Mouse (Mus musculus) liver, embryonic 12.5 days (tissue): ENCODE measurements around the gene Slc7a4. TPM values are rescaled to one million over a fixed set of nuclear protein-coding genes. Genes with fewer than 3 reads are reported as not detected.
"Not testable (repeated sequence)": the region's sequence is repeated elsewhere in the genome, so short reads cannot be mapped to it uniquely, and the experiment has no call there.

ENCODE experiments used
- ATAC-seq: fragments of 200-750 bp; cut with Nextera tagmentation; 2 replicates; pipeline ENCODE4 v1.8.0; 2017; ENCODE audit warnings: moderate number of reproducible peaks, mild to moderate bottlenecking, moderate library complexity
- H3K27ac ChIP-seq: fragments of 300-500 bp; sonication (generic); 2 replicates; pipeline ENCODE4 v1.5.1; 2016; ENCODE audit warnings: mild to moderate bottlenecking
- H3K27me3 ChIP-seq: fragments of 300-500 bp; sonication (generic); replicated peaks from 2 replicates; pipeline ENCODE4 v1.6.1; 2016; ENCODE audit warnings: mild to moderate bottlenecking, moderate library complexity
- H3K36me3 ChIP-seq: fragments of 300-500 bp; sonication (generic); 2 replicates; pipeline ENCODE4 v1.6.1; 2016; ENCODE audit warnings: mild to moderate bottlenecking, moderate library complexity
- H3K4me1 ChIP-seq: fragments of 300-500 bp; sonication (generic); 2 replicates; pipeline ENCODE4 v1.6.1; 2016
- H3K4me2 ChIP-seq: fragments of 300-500 bp; sonication (generic); 2 replicates; pipeline ENCODE4 v1.6.1; 2016; ENCODE audit warnings: mild to moderate bottlenecking, moderate library complexity
- H3K4me3 ChIP-seq: fragments of 300-500 bp; sonication (generic); 2 replicates; pipeline ENCODE4 v1.5.1; 2016; ENCODE audit warnings: mild to moderate bottlenecking, moderate library complexity
- H3K9ac ChIP-seq: fragments of 300-500 bp; sonication (generic); 2 replicates; pipeline ENCODE4 v1.6.1; 2016; ENCODE audit warnings: mild to moderate bottlenecking, moderate library complexity
- H3K9me3 ChIP-seq: fragments of 300-500 bp; sonication (generic); replicated peaks from 2 replicates; pipeline ENCODE4 v1.6.1; 2016; ENCODE audit warnings: mild to moderate bottlenecking, moderate library complexity
- WGBS: fragments of 180-500 bp; shearing (Covaris S2); methylation state at CpG from one replicate; pipeline ENCODE4 v1.1.7; 2016; ENCODE audit not compliant: insufficient replicate concordance; 5-methylcytosine and 5-hydroxymethylcytosine counted together
- polyA plus RNA-seq: library from polyadenylated mRNA; unstranded; fragments of >200 nt; fragmentation: Nextera tagmentation; extraction: Ambion mirVana; gene quantifications from 2 replicates; pipeline ENCODE4 v1.2.1, GENCODE M21; 2016

The Slc7a4 gene
- polyA plus RNA-seq, 1 experiment from 2014 or later = 1.7 TPM

- peak within 1 kb of the TSS; percentile 60 for H3K4me2 ChIP-seq
- H3K36me3 ChIP-seq = no peaks in the 10 kb centered on the region
- no peaks in the 10 kb centered on the region for H3K9me3 ChIP-seq
- H3K9ac ChIP-seq = peak within 1 kb of the TSS; percentile 7; the same call in 1 of the 2 replicates
- ATAC-seq = no peak
- peaks cover 71% of the 10 kb centered on the region for H3K27me3 ChIP-seq
- WGBS = 8% methylated on average over 22 of the region's 22 CpGs
- H3K4me3 ChIP-seq = peak within 1 kb of the TSS; percentile 35
- H3K27ac ChIP-seq = no peak within 1 kb of the TSS
- peaks cover 39% of the 10 kb centered on the region for H3K4me1 ChIP-seq
Measured at GRCm38 (mm10) chr16:17561128-17561750, 21.8 kb downstream of the Slc7a4 start, which contains the start of gene Lrrc74b. TSS of gene Lrrc74b (minus strand) at chr16:17561247.

- 58% methylated on average over 9 of the region's 9 CpGs for WGBS
- H3K27me3 ChIP-seq = peaks cover 54% of the 10 kb centered on the region
- H3K4me3 ChIP-seq = no peak overlapping the region
- H3K9ac ChIP-seq = no peak overlapping the region
- no peaks in the 10 kb centered on the region for H3K9me3 ChIP-seq
- no peak overlapping the region for H3K27ac ChIP-seq
- peak overlapping the region; percentile 56; the same call in 1 of the 2 replicates for H3K4me2 ChIP-seq
- ATAC-seq = no peak
- no peaks in the 10 kb centered on the region for H3K36me3 ChIP-seq
- peaks cover 56% of the 10 kb centered on the region for H3K4me1 ChIP-seq
Measured at GRCm38 (mm10) chr16:17559396-17560027, 23.5 kb downstream of the Slc7a4 start.

GRCm38 (mm10) chr16:17558811-17559210 is 24.2 kb downstream of the Slc7a4 start:
- H3K27ac ChIP-seq = no peak overlapping the region
- no peaks in the 10 kb centered on the region for H3K9me3 ChIP-seq
- peaks cover 47% of the 10 kb centered on the region for H3K27me3 ChIP-seq
- peak overlapping the region; percentile 56 for H3K4me2 ChIP-seq
- ATAC-seq = no peak
- WGBS = 1% methylated on average over 5 of the region's 5 CpGs
- peaks cover 63% of the 10 kb centered on the region for H3K4me1 ChIP-seq
- peak overlapping the region; percentile 12; the same call in 1 of the 2 replicates for H3K9ac ChIP-seq
- H3K36me3 ChIP-seq = no peaks in the 10 kb centered on the region
- peak overlapping the region; percentile 23; the same call in 1 of the 2 replicates for H3K4me3 ChIP-seq

- no peaks in the 10 kb centered on the region for H3K36me3 ChIP-seq
- H3K9me3 ChIP-seq = no peaks in the 10 kb centered on the region
- peak overlapping the region; percentile 56 for H3K4me2 ChIP-seq
- no peak overlapping the region for H3K27ac ChIP-seq
- H3K4me1 ChIP-seq = peaks cover 71% of the 10 kb centered on the region
- H3K4me3 ChIP-seq = 0 out of 2 replicates have a peak overlapping the region, but pooled peaks have one; percentile 23
- no peak for ATAC-seq
- H3K9ac ChIP-seq = 0 out of 2 replicates have a peak overlapping the region, but pooled peaks have one; percentile 12
- 2% methylated on average over 5 of the region's 5 CpGs for WGBS
- H3K27me3 ChIP-seq = peaks cover 40% of the 10 kb centered on the region
Measured at GRCm38 (mm10) chr16:17557947-17558480, 25.0 kb downstream of the Slc7a4 start.

GRCm38 (mm10) chr16:17556907-17557306 is 26.1 kb downstream of the Slc7a4 start:
- H3K27me3 ChIP-seq = peaks cover 33% of the 10 kb centered on the region
- 51% methylated on average over 4 of the region's 4 CpGs for WGBS
- no peak overlapping the region for H3K4me3 ChIP-seq
- H3K36me3 ChIP-seq = no peaks in the 10 kb centered on the region
- H3K9me3 ChIP-seq = no peaks in the 10 kb centered on the region
- H3K9ac ChIP-seq = no peak overlapping the region
- no peak overlapping the region for H3K27ac ChIP-seq
- ATAC-seq = no peak
- H3K4me1 ChIP-seq = peaks cover 67% of the 10 kb centered on the region
- no peak overlapping the region for H3K4me2 ChIP-seq

- Histone ChIP-seq H3K27ac (no peak overlapping the region), H3K36me3 (no peaks in the 10 kb centered on the region), H3K9me3 (no peaks in the 10 kb centered on the region), H3K9ac (no peak overlapping the region), H3K27me3 (peaks cover 29% of the 10 kb centered on the region), H3K4me2 (0 out of 2 replicates have a peak overlapping the region, but pooled peaks have one; percentile 91), H3K4me3 (no peak overlapping the region), H3K4me1 (peaks cover 60% of the 10 kb centered on the region)
- no peak for ATAC-seq
- 77% methylated on average over 4 of the region's 4 CpGs for WGBS
Measured at GRCm38 (mm10) chr16:17556180-17556579, 26.8 kb downstream of the Slc7a4 start.

- H3K27ac ChIP-seq = peak overlapping the region; percentile 91
- 14% methylated on average over 4 of the region's 4 CpGs for WGBS
- H3K4me1 ChIP-seq = peaks cover 55% of the 10 kb centered on the region
- H3K4me2 ChIP-seq = peak overlapping the region; percentile 91
- H3K9me3 ChIP-seq, H3K36me3 ChIP-seq: not testable (repeated sequence)
- H3K4me3 ChIP-seq = peak overlapping the region; percentile 55
- peaks cover 16% of the 10 kb centered on the region; the same call in 1 of the 2 replicates for H3K27me3 ChIP-seq
- peak overlapping the region; percentile 68 for H3K9ac ChIP-seq
- peak; percentile 69 for ATAC-seq
Measured at GRCm38 (mm10) chr16:17554702-17555101, 28.3 kb downstream of the Slc7a4 start.

- H3K4me2 ChIP-seq = peak overlapping the region; percentile 91
- peak overlapping the region; percentile 68 for H3K9ac ChIP-seq
- H3K27me3 ChIP-seq = peaks cover 10% of the 10 kb centered on the region; the same call in 1 of the 2 replicates
Measured at GRCm38 (mm10) chr16:17553910-17554685, 28.9 kb downstream of the Slc7a4 start.

GRCm38 (mm10) chr16:17552837-17553236 is 30.2 kb downstream of the Slc7a4 start:
- Histone ChIP-seq H3K9ac (no peak overlapping the region), H3K27me3 (0 out of 2 replicates have a peak, but pooled peaks cover 12% of the 10 kb centered on the region), H3K4me1 (peaks cover 39% of the 10 kb centered on the region), H3K27ac (no peak overlapping the region), H3K9me3 (no peaks in the 10 kb centered on the region), H3K4me2 (no peak overlapping the region), H3K4me3 (no peak overlapping the region), H3K36me3 (no peaks in the 10 kb centered on the region)
- 50% methylated on average over 7 of the region's 7 CpGs for WGBS
- no peak for ATAC-seq

More at GRCm38 (mm10) chr16:17553910-17554685, 28.9 kb downstream of the Slc7a4 start:
- WGBS = 15% methylated on average over 18 of the region's 18 CpGs
- H3K36me3 ChIP-seq = no peaks in the 10 kb centered on the region
- ATAC-seq = peak; percentile 90
- H3K27ac ChIP-seq = peak overlapping the region; percentile 91
- H3K9me3 ChIP-seq = no peaks in the 10 kb centered on the region
- H3K4me3 ChIP-seq = peak overlapping the region; percentile 55
- H3K4me1 ChIP-seq = peaks cover 51% of the 10 kb centered on the region

- no peak for ATAC-seq
- Histone ChIP-seq H3K4me3 (no peak overlapping the region), H3K4me2 (no peak overlapping the region), H3K9me3 (no peaks in the 10 kb centered on the region; the same call in 1 of the 2 replicates), H3K36me3 (no peaks in the 10 kb centered on the region), H3K27ac (no peak overlapping the region), H3K4me1 (no peaks in the 10 kb centered on the region), H3K9ac (no peak overlapping the region), H3K27me3 (peaks cover 39% of the 10 kb centered on the region)
- WGBS = 58% methylated on average over 2 of the region's 2 CpGs
Measured at GRCm38 (mm10) chr16:17542632-17543031, 40.4 kb downstream of the Slc7a4 start.

GRCm38 (mm10) chr16:17536584-17536983 is 46.4 kb downstream of the Slc7a4 start:
- no peak for ATAC-seq
- 70% methylated on average over 3 of the region's 3 CpGs for WGBS

More at GRCm38 (mm10) chr16:17536584-17536983, 46.4 kb downstream of the Slc7a4 start:
- Histone ChIP-seq H3K27ac (no peak overlapping the region), H3K4me1 (peaks cover 12% of the 10 kb centered on the region), H3K4me2 (no peak overlapping the region), H3K9ac (no peak overlapping the region), H3K27me3 (peaks cover 30% of the 10 kb centered on the region), H3K4me3 (no peak overlapping the region), H3K9me3 (no peaks in the 10 kb centered on the region), H3K36me3 (no peaks in the 10 kb centered on the region)
